Mouse (Mus musculus): ENCODE data around the gene Rpl22.

DNA sequence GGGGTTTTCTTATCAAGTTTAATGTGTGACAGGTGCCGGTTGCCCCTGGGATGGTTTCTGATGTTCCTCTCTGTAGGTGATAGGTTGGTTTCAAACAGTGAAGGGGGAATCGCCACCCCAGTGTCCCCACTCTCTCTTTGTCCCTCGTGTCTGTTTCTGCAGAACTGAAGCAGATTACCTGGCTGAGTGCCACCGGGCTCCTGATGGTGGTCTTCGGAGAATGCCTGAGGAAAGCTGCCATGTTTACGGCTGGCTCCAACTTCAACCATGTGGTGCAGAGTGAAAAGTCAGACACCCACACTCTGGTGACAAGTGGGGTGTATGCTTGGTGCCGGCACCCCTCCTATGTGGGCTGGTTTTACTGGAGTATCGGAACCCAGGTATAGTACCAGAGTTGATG lies 25.2 kb upstream of the Rpl22 start:
- no peak for TF ChIP-seq POLR2A (IDR thresholded peaks at IDR 0.05; ENCODE audit: insufficient read depth, low read depth, low read length)
- TF ChIP-seq CTCF (IDR thresholded peaks at IDR 0.05; ENCODE audit: insufficient read depth, low read depth, low read length), result no peak
